Mouse (Mus musculus) T-helper 17 cell (primary cell): ENCODE measurements at regions not wholly inside any gene's neighbourhood (a gene's known extent, or its start where the extent isn't known, plus 50 kb on each side); places are given as distances from the start of the nearest gene placed in this dataset.

Source experiments
- in situ Hi-C, 2 experiments: fragments of 300-600 bp; cut with MboI, MseI; formaldehyde crosslinking; loops; 1 replicate in 1 of 2; 2 replicates in 1 of 2; pipeline ENCODE4 v1.15.1; 2025; ENCODE audit warnings: high pct_unique_total_duplicates in 2 of 2

DNA sequence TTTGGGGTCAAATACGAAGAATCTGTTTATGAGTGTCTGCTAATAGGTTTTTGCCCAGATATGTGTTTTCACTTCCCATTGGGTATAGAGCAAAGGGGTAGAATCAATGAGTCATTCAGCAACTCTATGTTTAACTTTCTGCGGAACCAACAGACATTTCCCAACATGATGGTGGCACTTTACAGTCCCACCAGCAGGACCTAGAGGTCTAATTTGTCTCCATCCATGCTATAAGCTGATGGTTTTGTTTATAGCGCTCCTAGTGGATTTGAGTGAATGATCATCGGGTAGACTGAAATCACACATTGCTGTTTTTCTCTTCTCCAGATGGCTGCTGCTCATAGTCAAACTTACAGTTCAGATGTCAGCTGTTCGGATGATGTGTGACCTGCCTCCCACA lies 99.7 kb upstream of the Arid5b start:
- in situ Hi-C loops: no loop called here

DNA sequence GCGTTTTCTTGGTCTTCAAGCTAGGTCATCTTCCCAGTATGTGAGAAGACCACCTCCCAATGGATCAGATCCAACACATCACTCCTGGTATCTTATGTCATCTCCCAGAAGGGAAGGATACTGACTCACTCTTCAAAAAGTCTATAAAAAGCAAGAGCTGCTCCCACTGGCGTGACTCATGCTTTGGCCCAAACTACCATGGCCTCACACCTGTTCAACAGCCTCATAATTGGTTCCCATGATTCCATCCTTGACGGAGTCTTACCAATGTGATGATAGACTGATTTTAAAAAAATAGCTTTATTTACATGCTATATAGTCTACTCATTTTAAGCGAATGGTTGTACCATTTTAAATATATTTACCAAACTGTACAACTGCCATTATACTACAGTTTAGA lies 98.9 kb upstream of the Arid5b start:
- in situ Hi-C loops: no loop called here

GRCm38 (mm10) chr10:68373875-68374274 lies 95.3 kb upstream of the Arid5b start:
- in situ Hi-C loops: no loop called here

DNA sequence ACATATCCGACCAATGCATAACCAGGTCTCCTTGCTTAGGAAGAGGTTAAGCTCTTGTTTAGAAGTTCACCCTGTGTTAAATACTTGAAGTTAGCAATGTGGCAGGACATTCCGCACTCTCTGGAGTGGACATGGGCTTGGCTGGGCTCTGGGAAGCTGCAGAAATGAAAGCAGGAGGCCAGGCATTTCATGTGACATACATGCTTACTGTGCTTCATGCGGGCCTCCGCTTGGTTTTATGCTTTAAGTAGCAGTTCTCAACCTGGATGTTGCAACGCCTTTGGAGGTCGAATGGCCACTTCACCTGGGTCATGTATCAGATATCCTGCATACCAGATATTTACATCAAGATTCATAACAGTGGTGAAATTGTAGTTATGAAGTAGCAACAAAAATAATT lies 93.2 kb upstream of the Arid5b start:
- in situ Hi-C loops: no loop called here

DNA sequence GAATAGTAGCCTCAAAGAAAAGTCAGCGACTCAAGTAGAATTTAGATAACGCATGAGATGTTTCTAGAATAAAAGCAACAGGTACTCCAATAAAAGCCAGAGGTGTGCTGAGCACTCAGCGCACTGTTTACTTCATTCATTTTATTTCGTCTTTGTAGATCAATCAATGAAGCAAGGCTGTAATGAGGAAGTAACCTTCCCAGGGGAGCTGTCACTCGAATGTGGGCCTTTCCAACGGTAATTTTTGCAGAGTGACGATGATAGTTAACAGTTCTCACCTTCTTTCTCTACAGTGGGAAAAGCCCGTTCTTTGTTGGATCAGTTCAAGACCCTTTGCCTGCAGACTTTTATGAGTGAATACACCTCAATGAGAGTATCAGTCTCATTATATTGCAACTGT lies 92.4 kb upstream of the Arid5b start:
- in situ Hi-C loops: no loop called here

GRCm38 (mm10) chr10:68366796-68367195 lies 88.3 kb upstream of the Arid5b start:
- in situ Hi-C loops: loop anchor here in 1 of 2 experiments (5.0 kb wide), 1 partner anchor 71 kb away; no protein-coding TSS in a partner anchor

DNA sequence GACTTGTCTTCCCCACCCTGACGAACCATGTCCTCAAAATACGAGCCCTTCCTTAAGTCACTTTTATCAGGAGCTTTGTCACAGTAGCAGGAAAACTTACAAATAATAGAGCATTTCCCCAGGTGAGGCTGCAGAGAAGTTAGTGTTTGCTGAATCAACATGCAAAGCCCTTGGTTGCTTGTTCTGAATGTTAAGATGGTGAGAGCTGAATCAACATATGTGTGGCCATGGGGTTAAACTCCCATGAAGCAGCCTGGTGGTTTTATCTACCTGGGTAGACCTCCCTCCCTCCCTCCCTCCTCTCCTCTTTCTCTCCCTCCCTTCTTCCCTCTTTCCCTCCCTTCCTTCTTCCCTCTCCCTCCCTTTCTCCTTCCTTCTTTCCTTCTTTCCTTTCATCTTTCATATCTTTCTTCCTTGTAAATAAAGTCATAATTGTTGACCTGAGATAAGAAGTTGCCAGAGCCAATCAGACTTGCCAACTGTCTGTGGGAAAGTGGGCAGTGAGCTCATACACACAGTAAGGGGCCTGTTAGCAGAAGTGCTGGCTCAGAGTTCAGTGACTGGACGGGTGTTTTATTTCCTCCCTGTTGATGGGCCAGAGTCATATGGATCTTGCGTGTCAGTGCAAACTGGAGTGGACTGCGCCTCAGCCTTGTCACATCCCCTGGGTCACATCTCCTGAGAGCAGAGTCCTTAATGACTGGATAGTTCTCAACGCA lies 82.4 kb upstream of the Arid5b start:
- in situ Hi-C loops: loop anchor here in 1 of 2 experiments (5.0 kb wide), 1 partner anchor 79 kb away; no protein-coding TSS in a partner anchor

DNA sequence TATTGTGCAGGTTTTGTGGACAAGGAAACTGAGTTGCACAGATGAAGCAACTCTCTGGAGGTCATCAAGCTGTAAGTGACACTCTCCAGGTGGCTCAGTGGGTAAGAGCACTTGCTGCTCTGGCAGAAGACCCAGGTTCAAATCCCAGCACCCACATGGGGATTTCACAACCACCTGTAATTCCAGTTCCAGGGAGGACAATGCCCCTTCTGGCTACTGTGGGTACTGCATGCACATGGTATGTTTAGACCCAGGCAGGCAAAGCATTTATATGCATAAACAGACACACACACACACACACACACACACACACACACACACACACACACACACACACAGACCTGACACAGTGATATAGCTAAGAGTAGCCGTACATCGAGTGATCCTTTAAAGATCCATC lies 80.6 kb upstream of the Arid5b start:
- in situ Hi-C loops: no loop called here

DNA sequence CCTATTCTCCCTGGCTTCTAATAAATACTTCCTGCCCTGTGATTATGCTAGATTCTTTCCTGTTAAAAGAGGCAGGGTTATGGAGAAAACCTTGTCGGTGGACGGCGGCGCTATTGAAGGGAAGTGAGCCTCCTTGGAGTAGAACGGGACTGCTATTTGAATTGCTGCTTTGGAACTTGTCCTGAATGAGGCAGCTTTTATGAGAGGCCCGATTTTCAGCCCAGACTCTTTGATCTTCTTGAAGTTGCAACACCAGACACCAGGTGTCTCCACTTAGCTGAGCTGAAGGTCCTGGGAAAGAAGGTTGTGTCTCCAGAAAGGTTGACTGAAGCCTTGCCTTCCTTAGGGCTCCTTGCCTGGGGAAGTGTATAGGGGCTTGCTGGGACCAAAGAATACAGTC lies 78.4 kb upstream of the Arid5b start:
- in situ Hi-C loops: no loop called here

DNA sequence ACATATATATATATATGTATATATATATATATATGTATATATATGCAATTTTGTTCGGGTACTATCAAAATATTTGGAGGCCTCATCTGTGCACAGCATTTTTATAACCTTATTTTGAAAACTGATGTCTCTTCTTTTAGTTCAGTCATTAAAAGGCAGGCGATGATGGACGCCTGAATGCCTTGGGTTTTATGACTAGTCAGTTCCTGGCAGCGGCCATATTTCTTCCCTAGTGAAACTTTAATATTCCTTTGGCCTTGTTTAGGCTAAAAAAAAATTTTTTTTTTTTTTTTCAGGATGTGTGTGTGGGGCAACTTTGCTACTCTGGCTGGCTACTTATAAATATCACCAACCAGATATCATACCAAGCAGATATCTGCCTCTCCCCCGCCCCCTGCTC lies 78.0 kb upstream of the Arid5b start:
- in situ Hi-C loops: no loop called here

DNA sequence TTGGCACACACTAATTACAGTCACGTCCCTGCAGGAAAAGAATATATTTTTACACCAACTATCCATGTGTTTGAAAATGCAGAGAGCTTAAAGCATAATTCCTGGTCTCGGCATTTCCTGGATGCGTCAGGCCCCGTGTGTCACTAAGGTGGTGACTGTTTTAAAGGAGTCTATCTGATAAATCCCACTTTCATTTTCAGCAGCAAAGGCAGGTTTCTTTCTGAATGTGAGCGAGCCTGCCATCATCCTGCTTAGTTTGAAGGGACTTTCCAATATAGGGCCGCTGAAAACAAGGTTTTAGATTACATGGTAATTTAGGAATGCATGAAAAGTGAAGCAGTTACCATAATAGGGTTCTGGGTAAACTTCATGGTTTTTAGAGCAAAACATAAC lies 77.5 kb upstream of the Arid5b start:
- in situ Hi-C loops: no loop called here

GRCm38 (mm10) chr10:68355471-68356092 lies 77.0 kb upstream of the Arid5b start:
- in situ Hi-C loops: no loop called here

DNA sequence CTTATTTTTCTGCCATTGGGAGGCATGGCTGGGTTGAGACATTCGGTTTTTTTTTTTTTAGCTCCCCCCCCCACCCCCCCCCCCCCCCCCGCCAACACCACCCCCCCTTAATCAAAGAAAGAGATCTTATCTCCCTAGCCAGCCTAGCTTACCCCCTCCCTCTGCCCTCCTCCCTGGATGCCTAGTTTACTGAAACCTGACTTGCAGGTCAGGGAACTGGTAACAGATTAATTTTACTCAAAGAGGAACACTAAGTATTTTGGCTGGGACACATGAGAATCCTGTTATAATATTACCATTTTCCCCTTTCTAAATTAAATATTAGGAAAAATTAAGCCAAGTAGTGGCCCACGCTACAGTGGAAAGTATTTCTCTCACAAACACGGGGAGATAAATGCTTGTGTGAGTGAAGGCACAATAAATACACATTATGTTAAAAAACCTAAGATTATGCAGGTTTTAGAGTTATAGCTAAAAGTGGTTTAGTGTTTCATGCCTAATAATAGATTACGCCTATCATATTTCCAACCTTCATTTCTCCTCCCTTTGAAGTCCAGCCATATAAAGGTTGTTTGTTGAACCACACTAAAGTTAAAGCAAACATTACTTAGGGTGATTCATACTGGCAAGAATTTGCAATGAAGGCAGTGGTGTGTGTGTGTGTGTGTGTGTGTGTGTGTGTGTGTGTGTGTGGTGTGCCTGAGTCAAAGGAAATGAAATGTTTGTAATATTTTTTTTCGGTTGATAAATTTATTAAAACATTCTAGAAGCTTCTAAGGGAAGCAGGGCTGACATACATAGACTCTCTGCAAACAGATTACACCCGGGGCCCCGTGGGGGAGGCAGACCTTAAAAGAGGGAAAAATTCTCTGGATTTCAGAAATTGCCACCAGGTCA lies 76.0 kb upstream of the Arid5b start:
- in situ Hi-C loops: no loop called here

GRCm38 (mm10) chr10:68353692-68354232 lies 75.2 kb upstream of the Arid5b start:
- in situ Hi-C loops: no loop called here

- in situ Hi-C loops: no loop called here
Observed at GRCm38 (mm10) chr10:68351841-68352555, 73.5 kb upstream of the Arid5b start.

- in situ Hi-C loops: no loop called here
Observed at GRCm38 (mm10) chr10:68351441-68351840, 72.9 kb upstream of the Arid5b start.

GRCm38 (mm10) chr10:68350798-68351197 lies 72.3 kb upstream of the Arid5b start:
- in situ Hi-C loops: no loop called here

- in situ Hi-C loops: no loop called here
Observed at GRCm38 (mm10) chr10:68347806-68348205, 69.3 kb upstream of the Arid5b start.

DNA sequence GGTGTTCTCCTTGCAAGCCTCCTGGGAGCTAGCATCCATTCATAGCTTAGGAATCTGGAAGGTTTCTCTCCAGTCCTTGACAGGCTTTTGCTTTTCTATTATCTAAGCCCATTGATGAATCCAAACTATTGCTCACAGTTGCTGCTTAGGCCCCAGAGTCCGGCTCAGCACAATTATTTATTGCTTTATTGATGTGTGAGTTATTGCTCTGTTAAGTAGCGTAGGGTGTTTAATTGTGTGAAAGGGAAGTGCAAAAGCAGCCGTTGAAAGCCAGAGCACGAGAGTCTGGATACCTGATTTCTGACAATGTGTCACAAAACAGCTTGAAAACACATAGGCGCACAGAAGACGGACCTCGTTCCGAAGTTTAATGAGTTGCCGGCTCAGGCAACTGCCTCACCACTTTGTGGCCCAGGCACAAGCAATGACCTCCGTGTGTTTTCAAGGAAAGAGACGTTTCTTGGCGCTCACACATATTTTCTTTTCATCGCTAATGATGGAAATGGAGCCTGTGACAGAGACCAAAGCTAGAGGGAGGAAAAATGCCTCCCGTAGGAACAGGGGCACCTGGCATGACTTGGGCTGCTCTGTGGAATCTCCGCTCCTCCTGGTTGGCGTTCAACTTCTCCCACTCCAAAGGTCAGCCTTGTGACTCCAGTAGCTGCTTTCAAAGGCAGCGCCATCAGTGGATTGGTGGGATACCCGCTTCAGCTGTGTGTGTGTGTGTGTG lies 66.6 kb upstream of the Arid5b start:
- in situ Hi-C loops: no loop called here

DNA sequence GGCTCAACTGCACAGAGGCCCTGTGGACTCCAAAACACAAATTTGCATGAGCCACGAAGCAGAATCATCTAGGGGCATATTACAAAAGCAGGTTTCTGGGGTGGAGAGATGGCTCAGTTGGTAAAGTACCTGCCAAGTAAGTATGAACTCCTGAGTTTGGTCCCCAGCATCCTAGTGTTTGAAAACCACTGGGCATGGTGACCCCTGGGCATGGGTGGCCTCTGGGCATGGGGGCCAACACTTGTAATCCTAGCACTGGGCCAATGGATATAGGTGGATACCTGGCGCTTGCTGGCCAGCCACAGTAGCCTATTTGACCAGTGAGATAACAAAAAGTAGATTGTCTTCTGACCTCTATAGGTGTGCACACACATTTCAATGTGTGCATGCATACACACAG lies 65.7 kb upstream of the Arid5b start:
- in situ Hi-C loops: no loop called here

DNA sequence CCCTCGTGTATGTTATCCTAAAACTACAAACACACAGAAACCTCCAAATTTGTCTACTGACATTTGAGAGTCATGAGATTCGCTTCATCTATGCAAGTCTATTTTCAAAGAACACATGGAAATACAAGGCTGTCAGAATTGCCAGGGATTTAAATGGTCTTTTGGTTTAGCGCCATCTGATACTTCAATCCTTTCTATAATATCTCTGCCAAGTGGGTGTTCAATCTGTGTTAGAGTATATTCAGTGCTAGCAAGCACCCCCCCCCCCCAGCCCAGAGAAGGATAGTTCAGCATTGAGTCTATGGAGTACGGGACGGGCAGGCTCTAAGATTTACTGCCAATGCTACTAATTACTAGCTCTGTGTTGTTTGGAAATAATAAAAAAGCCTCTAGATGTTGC lies 55.5 kb upstream of the Arid5b start:
- in situ Hi-C loops: loop anchor here in 1 of 2 experiments (10.0 kb wide), 1 partner anchor 1699 kb away; no protein-coding TSS in a partner anchor
